Mouse (Mus musculus) limb, embryonic 11.5 days (tissue): Measurements from ENCODE around the gene Sbno1. TPM values are rescaled to one million over a fixed set of nuclear protein-coding genes. Genes with fewer than 3 reads are reported as not detected.
"Not testable (repeated sequence)": the region's sequence is repeated elsewhere in the genome, so short reads cannot be mapped to it uniquely, and the experiment has no call there.

Experiments used
- ATAC-seq: fragments of 200-750 bp; cut with Nextera tagmentation; 2 replicates; pipeline ENCODE4 v1.8.0; 2017; ENCODE audit warnings: low read depth; ENCODE audit not compliant: insufficient number of reproducible peaks, low FRiP score, low TSS enrichment
- DNase-seq: peaks from one replicate; pipeline ENCODE4 v3.0.0-alpha.2; 2015; ENCODE audit warnings: low spot score
- H3K27ac ChIP-seq: fragments of 300-500 bp; sonication (generic); replicated peaks from 2 replicates; pipeline ENCODE4 v1.5.1; 2014; ENCODE audit warnings: low read depth, mild to moderate bottlenecking, low read length
- H3K27me3 ChIP-seq: fragments of 300-500 bp; sonication (generic); 2 replicates; pipeline ENCODE4 v1.6.1; 2014; ENCODE audit warnings: mild to moderate bottlenecking, low read length, mixed read lengths; ENCODE audit not compliant: control insufficient read depth, insufficient read depth
- H3K36me3 ChIP-seq: fragments of 300-500 bp; sonication (generic); 2 replicates; pipeline ENCODE4 v1.6.1; 2014; ENCODE audit warnings: mild to moderate bottlenecking, low read length, moderate library complexity, mixed read lengths; ENCODE audit not compliant: control insufficient read depth, insufficient read depth
- H3K4me1 ChIP-seq: fragments of 300-500 bp; sonication (generic); 2 replicates; pipeline ENCODE4 v1.6.1; 2014; ENCODE audit warnings: low read length, mixed read lengths; ENCODE audit not compliant: control insufficient read depth, insufficient read depth
- H3K4me2 ChIP-seq: fragments of 300-500 bp; sonication (generic); 2 replicates; pipeline ENCODE4 v1.6.1; 2014; ENCODE audit warnings: low read depth, mild to moderate bottlenecking, moderate library complexity; ENCODE audit not compliant: severe bottlenecking
- H3K4me3 ChIP-seq: fragments of 300-500 bp; sonication (generic); 2 replicates; pipeline ENCODE4 v1.5.1; 2014; ENCODE audit warnings: low read depth, low read length
- H3K9ac ChIP-seq: fragments of 300-500 bp; sonication (generic); 2 replicates; pipeline ENCODE4 v1.6.1; 2014; ENCODE audit warnings: mild to moderate bottlenecking, low read length
- H3K9me3 ChIP-seq: fragments of 300-500 bp; sonication (generic); 2 replicates; pipeline ENCODE4 v1.6.1; 2016; ENCODE audit warnings: low read length; ENCODE audit not compliant: control insufficient read depth
- WGBS: fragments of 180-500 bp; shearing (Covaris S2); extraction: QIAGEN DNeasy Blood & Tissue Kit; methylation state at CpG from one replicate; pipeline ENCODE4 v1.1.7; 2014; 5-methylcytosine and 5-hydroxymethylcytosine counted together
- polyA plus RNA-seq: library from polyadenylated mRNA; unstranded; fragments of >200 nt; fragmentation: Nextera tagmentation; extraction: Ambion mirVana; gene quantifications from 2 replicates; pipeline ENCODE4 v1.2.1, GENCODE M21; 2014

The Sbno1 gene
- polyA plus RNA-seq, 1 experiment from 2014 or later = 85.7 TPM

DNA sequence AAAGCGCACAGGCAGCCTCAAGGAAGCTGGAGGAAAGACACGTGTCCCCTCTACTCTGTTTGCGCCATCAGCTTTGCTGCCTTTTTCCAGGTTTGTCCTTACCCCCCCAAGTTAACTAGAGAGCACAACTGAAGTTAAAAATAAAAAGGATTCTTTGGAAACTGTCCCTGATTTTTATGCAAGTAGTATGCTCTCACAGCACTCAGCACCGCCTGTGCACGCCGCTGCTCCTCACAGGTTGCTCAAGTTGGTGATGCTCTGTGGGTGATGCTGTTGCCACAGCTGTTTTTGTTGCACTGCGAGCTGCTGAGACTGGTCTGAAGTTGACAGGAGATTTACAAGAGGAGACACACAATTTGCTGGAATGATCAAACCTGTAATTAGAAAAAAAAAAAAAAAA is 51.5 kb downstream of the Sbno1 start:
- Histone ChIP-seq H3K36me3 (peaks cover 30% of the 10 kb centered on the region), H3K27me3 (no peaks in the 10 kb centered on the region), H3K4me1 (no peaks in the 10 kb centered on the region), H3K4me3 (no peak overlapping the region), H3K4me2 (no peak overlapping the region), H3K9ac (no peak overlapping the region), H3K27ac (no peak overlapping the region), H3K9me3 (no peaks in the 10 kb centered on the region)
- WGBS = 96% methylated on average over 7 of the region's 7 CpGs
- ATAC-seq (no peak), DNase-seq (no peak)

DNA sequence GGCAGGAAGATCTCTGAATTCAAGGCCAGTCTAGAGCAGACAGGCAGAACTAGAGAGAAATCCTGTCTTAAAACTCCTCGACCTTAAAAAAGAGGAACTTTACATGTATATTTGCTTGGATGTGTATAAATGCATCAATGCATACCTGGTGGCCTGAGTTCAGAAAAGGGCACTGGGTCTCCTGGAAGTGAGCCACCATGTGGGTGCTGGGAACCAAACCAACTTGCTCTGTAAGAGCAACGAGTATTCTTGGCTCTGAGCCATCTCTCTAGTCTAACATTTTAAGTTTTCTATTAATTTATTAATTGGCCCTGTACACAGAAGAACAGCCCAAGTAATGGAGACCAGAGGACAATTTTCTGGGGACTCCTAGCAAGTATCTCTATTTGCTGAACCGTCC is 59.1 kb downstream of the Sbno1 start:
- WGBS = 89% methylated on average over 3 of the region's 3 CpGs
- H3K27me3 ChIP-seq = no peaks in the 10 kb centered on the region

DNA sequence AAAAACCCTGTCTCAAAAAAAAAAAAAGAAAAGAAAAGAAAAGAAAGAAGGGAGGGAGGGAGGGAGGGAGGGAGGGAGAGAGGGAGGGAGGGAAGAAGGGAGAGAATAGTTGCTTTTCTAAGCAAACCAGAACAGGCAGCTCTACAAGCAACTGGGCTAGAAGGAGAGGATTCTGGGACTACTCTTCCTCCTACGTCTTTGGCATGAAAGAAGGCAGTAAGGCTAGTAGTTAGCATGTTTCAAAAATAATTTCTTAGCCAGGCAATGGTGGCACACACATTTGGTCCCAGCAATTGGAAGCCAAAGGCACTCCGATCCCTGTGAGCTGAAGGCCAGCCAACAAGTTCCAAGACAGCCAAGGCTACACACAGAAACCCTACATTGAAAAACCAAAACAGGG is 60.0 kb downstream of the Sbno1 start:
- ATAC-seq (no peak), DNase-seq (no peak)
- no peak overlapping the region for H3K9ac ChIP-seq
- 88% methylated on average over 2 of the region's 2 CpGs for WGBS
- H3K36me3 ChIP-seq = peaks cover 9% of the 10 kb centered on the region
- H3K4me1 ChIP-seq = no peaks in the 10 kb centered on the region
- no peak overlapping the region for H3K4me2 ChIP-seq
- H3K4me3 ChIP-seq = no peak overlapping the region
- no peaks in the 10 kb centered on the region for H3K27me3 ChIP-seq
- no peaks in the 10 kb centered on the region for H3K9me3 ChIP-seq
- no peak overlapping the region for H3K27ac ChIP-seq

More for the DNA sequence above, 59.1 kb downstream of the Sbno1 start:
- Histone ChIP-seq H3K4me2 (no peak overlapping the region), H3K27ac (no peak overlapping the region), H3K4me3 (no peak overlapping the region), H3K4me1 (no peaks in the 10 kb centered on the region), H3K9me3 (no peaks in the 10 kb centered on the region), H3K36me3 (peaks cover 9% of the 10 kb centered on the region), H3K9ac (no peak overlapping the region)
- ATAC-seq (no peak), DNase-seq (no peak)

DNA sequence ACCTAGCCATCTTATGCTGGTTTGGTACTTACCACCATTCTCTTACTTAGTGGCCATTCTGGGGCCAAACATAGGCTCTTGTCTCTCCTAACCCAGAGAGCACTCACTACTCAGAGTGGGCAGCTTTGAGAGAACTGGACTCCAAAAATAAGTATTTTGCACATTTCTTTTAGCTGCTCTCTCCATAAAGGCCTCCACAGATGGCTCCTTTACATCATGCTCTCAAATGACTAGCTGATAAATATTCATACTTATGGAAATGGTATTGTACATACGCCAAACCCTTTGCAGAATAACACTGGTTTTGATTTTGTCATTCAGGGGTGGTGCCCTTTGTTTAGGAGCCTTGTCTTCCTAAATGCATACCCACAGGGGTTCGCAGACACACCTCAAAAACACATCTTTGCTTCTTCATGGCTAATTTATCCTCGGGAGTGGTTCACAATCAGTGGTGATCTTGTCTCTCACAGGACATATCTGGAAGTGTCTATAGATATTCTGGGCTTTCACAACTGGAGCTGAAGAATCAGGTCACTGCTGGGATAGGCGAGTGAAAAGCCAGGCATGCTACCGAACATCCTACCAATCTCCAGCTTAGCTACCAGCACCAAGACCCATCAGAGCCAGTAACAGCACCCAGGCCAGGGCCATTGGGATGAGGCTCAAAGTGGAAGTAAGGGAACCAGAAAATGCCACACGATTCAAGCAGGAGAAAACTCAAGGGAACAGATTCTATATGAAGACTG is 61.5 kb downstream of the Sbno1 start:
- WGBS = 93% methylated on average over 6 of the region's 6 CpGs
- Histone ChIP-seq H3K4me3 (no peak overlapping the region), H3K36me3 (peaks cover 6% of the 10 kb centered on the region), H3K9me3 (no peaks in the 10 kb centered on the region), H3K4me1 (no peaks in the 10 kb centered on the region), H3K27me3 (no peaks in the 10 kb centered on the region), H3K27ac (no peak overlapping the region), H3K9ac (no peak overlapping the region), H3K4me2 (no peak overlapping the region)
- DNase-seq = no peak
- ATAC-seq = no peak

DNA sequence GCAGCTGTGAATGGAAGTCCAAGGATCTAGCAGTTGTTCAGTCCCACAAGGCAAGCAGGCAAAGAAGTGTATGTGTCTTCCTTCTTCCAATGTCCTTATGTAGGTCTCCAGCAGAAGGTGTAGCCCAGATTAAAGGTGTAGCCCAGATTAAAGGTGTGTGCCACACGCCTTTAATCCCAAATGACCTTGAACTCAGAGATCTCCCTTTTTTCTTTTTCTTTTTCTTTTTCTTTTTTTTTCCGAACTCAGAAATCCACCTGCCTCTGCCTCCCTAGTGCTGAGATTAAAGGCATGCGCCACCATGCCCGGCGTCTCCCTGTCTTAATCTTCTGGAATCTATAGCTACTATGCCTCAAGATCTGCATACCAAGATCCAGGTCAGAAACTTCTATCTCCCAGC is 62.8 kb downstream of the Sbno1 start, which contains the start of gene Cdk2ap1:
Cdk2ap1 (minus strand) TSS at position 101 of the 400 bp plus-strand sequence.
- not testable (repeated sequence) for ATAC-seq
- WGBS = 93% methylated on average over 5 of the region's 5 CpGs

DNA sequence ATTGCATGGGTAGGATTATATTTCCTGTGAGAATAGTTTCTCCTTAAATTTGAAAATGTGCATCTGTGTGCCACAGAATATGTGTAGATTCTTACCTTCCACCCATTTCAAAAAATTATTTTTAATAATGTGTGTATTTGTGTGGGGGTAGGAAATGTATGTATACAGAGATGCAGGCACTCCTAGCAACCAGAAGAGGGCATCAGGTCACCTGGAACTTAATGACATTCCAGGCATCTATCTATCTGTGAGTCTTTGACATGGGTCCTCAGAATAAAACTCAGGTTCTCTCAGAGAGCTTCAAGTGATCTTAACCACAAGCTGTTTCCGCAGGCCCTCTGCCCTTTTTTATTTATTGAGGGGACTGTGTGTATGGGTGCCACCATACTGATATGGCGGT is 66.2 kb downstream of the Sbno1 start:
- ATAC-seq = no peak
- WGBS = 77% methylated on average over 2 of the region's 2 CpGs

More for the DNA sequence above, 62.8 kb downstream of the Sbno1 start, which contains the start of gene Cdk2ap1:
- H3K27ac ChIP-seq, H3K27me3 ChIP-seq, DNase-seq, H3K9ac ChIP-seq, H3K4me3 ChIP-seq, H3K4me1 ChIP-seq, H3K36me3 ChIP-seq, H3K4me2 ChIP-seq, H3K9me3 ChIP-seq: not testable (repeated sequence)

DNA sequence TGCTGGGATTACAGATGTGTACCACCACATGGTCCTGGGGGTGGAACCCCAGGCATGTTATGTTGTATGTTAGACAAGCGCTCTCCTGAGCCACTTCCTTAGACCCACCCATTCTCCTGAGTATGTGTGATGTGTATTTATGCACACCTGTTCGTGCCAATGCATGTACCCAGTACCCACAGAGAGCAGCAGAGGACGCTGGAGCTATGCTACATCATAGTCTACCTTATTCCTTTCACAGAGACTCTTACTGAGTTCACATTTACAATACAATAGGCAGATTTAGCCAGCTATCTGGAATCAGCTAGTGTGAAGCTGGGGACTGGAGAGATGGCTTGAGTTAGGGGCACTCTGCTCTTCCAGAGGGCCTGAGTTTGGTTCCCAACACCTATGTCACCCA is 69.1 kb downstream of the Sbno1 start:
- H3K27me3 ChIP-seq = no peaks in the 10 kb centered on the region
- no peak overlapping the region for H3K9ac ChIP-seq
- H3K4me1 ChIP-seq = peaks cover 4% of the 10 kb centered on the region
- H3K36me3 ChIP-seq = no peaks in the 10 kb centered on the region
- no peak overlapping the region for H3K4me2 ChIP-seq
- DNase-seq (no peak), ATAC-seq (no peak)
- WGBS = 55% methylated on average over 3 of the region's 3 CpGs
- H3K27ac ChIP-seq = no peak overlapping the region
- no peak overlapping the region for H3K4me3 ChIP-seq
- no peaks in the 10 kb centered on the region for H3K9me3 ChIP-seq

More for the DNA sequence above, 66.2 kb downstream of the Sbno1 start:
- Histone ChIP-seq H3K9me3 (no peaks in the 10 kb centered on the region), H3K36me3 (no peaks in the 10 kb centered on the region), H3K4me2 (no peak overlapping the region), H3K4me3 (no peak overlapping the region), H3K4me1 (no peaks in the 10 kb centered on the region), H3K9ac (no peak overlapping the region), H3K27ac (no peak overlapping the region), H3K27me3 (no peaks in the 10 kb centered on the region)
- no peak for DNase-seq

DNA sequence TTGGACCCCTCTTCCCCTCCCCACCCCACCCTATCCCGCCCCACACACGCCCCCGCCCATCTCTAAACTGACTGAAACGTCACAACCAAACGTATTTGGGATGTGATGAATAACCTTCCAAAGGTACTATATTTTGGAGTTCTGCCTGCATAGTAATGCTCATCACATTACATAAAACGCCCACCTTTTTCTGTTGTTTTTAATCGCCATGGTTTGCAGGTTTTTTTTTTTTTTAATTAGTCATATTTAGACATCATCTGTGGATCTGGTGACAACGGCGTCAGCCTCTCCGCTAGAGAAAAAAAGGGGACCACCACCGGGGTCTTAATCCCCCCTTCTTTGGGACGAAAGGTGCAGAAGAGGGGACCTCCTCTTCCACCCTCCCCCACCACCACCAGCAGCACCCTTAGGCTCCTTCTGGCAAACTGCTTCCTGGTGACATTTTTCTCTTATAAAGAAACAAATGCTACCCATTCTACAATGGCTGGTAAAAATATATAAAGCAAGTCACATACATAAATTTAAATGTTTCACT is 70.3 kb downstream of the Sbno1 start:
- 4% methylated on average over 12 of the region's 12 CpGs for WGBS
- no peak for ATAC-seq
- no peak for DNase-seq
- no peaks in the 10 kb centered on the region for H3K27me3 ChIP-seq
- H3K9ac ChIP-seq = no peak overlapping the region
- H3K27ac ChIP-seq = no peak overlapping the region
- no peaks in the 10 kb centered on the region for H3K9me3 ChIP-seq
- H3K4me2 ChIP-seq = peak overlapping the region; percentile 47
- H3K36me3 ChIP-seq = no peaks in the 10 kb centered on the region; the same call in 1 of the 2 replicates
- peaks cover 16% of the 10 kb centered on the region for H3K4me1 ChIP-seq
- peak overlapping the region; percentile 100 for H3K4me3 ChIP-seq
